Mouse (Mus musculus) adrenal gland, adult 18-20 months (tissue): ENCODE measurements around the gene Pecr. TPM values are rescaled to one million over a fixed set of nuclear protein-coding genes. Genes with fewer than 3 reads are reported as not detected.

Experiments
- total RNA-seq, 2 experiments: library from RNA; stranded (reverse); gene quantifications; 1 replicate in 1 of 2; 2 replicates in 1 of 2; pipeline ENCODE4 v1.2.3; 2021

Gene Pecr
- total RNA-seq, 2 experiments from 2014 or later: 26.5 to 30.5 TPM

Other genes with a start within 250 kb of the Pecr start
- 1 to 10 TPM; 2.2 to 2.3 TPM for gene Mreg, start 72.0 kb downstream of the Pecr start, total RNA-seq
- under 1 TPM; 0.33 to 0.48 TPM for gene Tmem169, start 55 bp upstream of the Pecr start, total RNA-seq
- 10 to 100 TPM; 10.0 to 11.2 TPM for gene Xrcc5, start 23.1 kb upstream of the Pecr start, total RNA-seq